Mouse (Mus musculus) hindbrain, embryonic 15.5 days (tissue): ENCODE results near the gene Gabrd. TPM values are rescaled to one million over a fixed set of nuclear protein-coding genes. Genes with fewer than 3 reads are reported as not detected.

Source experiments
- polyA plus RNA-seq: library from polyadenylated mRNA; unstranded; fragments of >200 nt; fragmentation: Nextera tagmentation; extraction: Ambion mirVana; gene quantifications from 2 replicates; pipeline ENCODE4 v1.2.1, GENCODE M21; 2015

Gabrd gene
- polyA plus RNA-seq, 1 experiment from 2014 or later: 0.25 TPM

Other genes with a start within 250 kb of the Gabrd start
- gene Ski, start 175.5 kb downstream of the Gabrd start, polyA plus RNA-seq: 11.3 and 11.9 TPM in 2 replicates
- 73.8 and 75.7 TPM in 2 replicates for gene Faap20, start 148.3 kb downstream of the Gabrd start, polyA plus RNA-seq
- 78.8 and 87.2 TPM in 2 replicates for gene Prkcz, start 36.8 kb downstream of the Gabrd start, polyA plus RNA-seq
- gene Cfap74, start 11.1 kb upstream of the Gabrd start, polyA plus RNA-seq: 4.3 and 5.2 TPM in 2 replicates
- gene Tmem52, start 71.0 kb upstream of the Gabrd start, polyA plus RNA-seq: 0.17 TPM in 1 of 2 replicates, not detected in the other
- gene Gnb1, start 93.2 kb upstream of the Gabrd start, polyA plus RNA-seq: 1,056 and 1,102 TPM in 2 replicates
- gene Nadk, start 164.3 kb upstream of the Gabrd start, polyA plus RNA-seq: 80.6 and 85.9 TPM in 2 replicates
- gene Slc35e2, start 203.3 kb upstream of the Gabrd start, polyA plus RNA-seq: 14.6 and 16.3 TPM in 2 replicates
- gene Cdk11b, start 226.7 kb upstream of the Gabrd start, polyA plus RNA-seq: 49.3 and 53.0 TPM in 2 replicates
- gene Gm10563, start 247.3 kb upstream of the Gabrd start, polyA plus RNA-seq: not detected in 2 replicates